Mouse (Mus musculus): Measurements from ENCODE around the gene Plod3. TPM values are rescaled to one million over a fixed set of nuclear protein-coding genes. Genes with fewer than 3 reads are reported as not detected.

The Plod3 gene
- polyA plus RNA-seq, 1 experiment: 124 TPM

DNA sequence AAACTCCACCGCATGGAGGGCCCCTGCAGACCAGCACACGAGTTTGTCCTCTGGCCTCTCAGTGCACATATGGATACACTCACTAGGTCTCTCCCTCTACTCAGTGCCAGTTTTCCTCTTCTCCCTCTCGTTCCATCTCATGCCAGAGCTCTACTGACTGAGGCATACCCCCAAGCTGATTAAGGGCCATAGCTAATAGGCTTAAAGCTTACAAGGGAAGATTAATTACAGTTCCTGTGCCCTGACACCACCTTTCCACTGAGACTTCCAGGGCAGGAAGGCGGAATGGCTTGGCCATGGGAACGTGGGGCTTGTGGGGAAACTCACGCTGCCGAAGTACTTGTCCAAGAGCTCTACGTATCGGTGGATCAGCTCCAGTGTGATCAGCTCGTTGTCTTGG is 54.6 kb downstream of the Plod3 start:
- no peak overlapping the region for H3K4me2 ChIP-seq (ENCODE audit: low read depth)
- peaks cover 11% of the 10 kb centered on the region for H3K36me3 ChIP-seq (ENCODE audit: control insufficient read depth, insufficient read depth)
- H3ac ChIP-seq (ENCODE audit: control insufficient read depth, insufficient read length): no peak overlapping the region
- no peaks in the 10 kb centered on the region for H3K27me3 ChIP-seq (ENCODE audit: control insufficient read depth, insufficient read depth, insufficient read length)
- H3K4me3 ChIP-seq: no peak overlapping the region
- TF ChIP-seq SRF (IDR thresholded peaks at IDR 0.05; ENCODE audit: control insufficient read depth, insufficient read length, low read depth) (no peak), TCF12 (IDR thresholded peaks at IDR 0.05; ENCODE audit: insufficient read depth, poor library complexity, severe bottlenecking) (no peak), CEBPB (IDR thresholded peaks at IDR 0.05; ENCODE audit: insufficient read depth, poor library complexity, severe bottlenecking) (no peak), MYOD1 (IDR thresholded peaks at IDR 0.05; ENCODE audit: control insufficient read depth in 1 of 3, insufficient read length in 2 of 3, low read depth in 2 of 3) (no peak), USF1 (IDR thresholded peaks at IDR 0.05; ENCODE audit: low read depth) (no peak), TCF3 (IDR thresholded peaks at IDR 0.05; ENCODE audit: insufficient read length, low read depth) (no peak), POLR2A (IDR thresholded peaks at IDR 0.05; ENCODE audit: insufficient read length, low read depth) (no peak), REST (IDR thresholded peaks at IDR 0.05; ENCODE audit: insufficient read depth, insufficient read length) (no peak), E2F4 (IDR thresholded peaks at IDR 0.05; ENCODE audit: insufficient read depth) (no peak), POLR2AphosphoS2 (IDR thresholded peaks at IDR 0.05; ENCODE audit: insufficient read length, low read depth) (no peak), MAX (IDR thresholded peaks at IDR 0.05; ENCODE audit: low read depth) (no peak), MYOG (IDR thresholded peaks at IDR 0.05; ENCODE audit: control insufficient read depth in 1 of 3, insufficient read depth in 1 of 3, insufficient read length in 2 of 3, low read depth in 2 of 3) (no peak)
- peaks cover 16% of the 10 kb centered on the region for H3K79me2 ChIP-seq (ENCODE audit: control insufficient read depth, insufficient read depth)

DNA sequence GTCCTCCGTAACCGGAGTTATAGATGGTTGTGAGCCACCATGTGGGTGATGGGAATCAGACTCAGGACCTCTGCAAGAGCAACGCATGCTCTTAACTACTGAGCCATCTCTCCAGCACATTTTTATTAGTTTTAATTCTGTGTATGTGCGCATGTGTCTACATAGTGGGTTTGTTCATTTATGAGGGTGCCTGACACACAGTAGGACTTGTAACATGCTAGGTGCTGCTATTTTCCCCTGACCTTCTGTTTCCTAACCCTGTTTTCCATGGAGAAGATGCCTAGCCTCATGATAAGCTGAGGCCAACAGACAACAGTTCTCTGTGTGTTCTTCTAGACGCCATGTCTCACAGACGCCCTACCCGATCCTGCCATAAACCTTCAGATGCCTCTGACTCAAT is 57.2 kb downstream of the Plod3 start:
- Histone ChIP-seq H3K36me3 (ENCODE audit: control insufficient read depth, insufficient read depth) (no peaks in the 10 kb centered on the region), H3K4me2 (ENCODE audit: low read depth) (no peak overlapping the region)
- no peak for TF ChIP-seq USF1 (IDR thresholded peaks at IDR 0.05; ENCODE audit: low read depth)
- no peak for TF ChIP-seq REST (IDR thresholded peaks at IDR 0.05; ENCODE audit: insufficient read depth, insufficient read length)
- TF ChIP-seq POLR2A (IDR thresholded peaks at IDR 0.05; ENCODE audit: insufficient read length, low read depth): no peak
- TF ChIP-seq MAX (IDR thresholded peaks at IDR 0.05; ENCODE audit: low read depth): no peak
- no peak for TF ChIP-seq SRF (IDR thresholded peaks at IDR 0.05; ENCODE audit: control insufficient read depth, insufficient read length, low read depth)
- no peak for TF ChIP-seq MYOD1 (IDR thresholded peaks at IDR 0.05; ENCODE audit: control insufficient read depth in 1 of 3, insufficient read length in 2 of 3, low read depth in 2 of 3)
- TF ChIP-seq TCF12 (IDR thresholded peaks at IDR 0.05; ENCODE audit: insufficient read depth, poor library complexity, severe bottlenecking): no peak
- TF ChIP-seq TCF3 (IDR thresholded peaks at IDR 0.05; ENCODE audit: insufficient read length, low read depth): no peak
- no peak for TF ChIP-seq POLR2AphosphoS2 (IDR thresholded peaks at IDR 0.05; ENCODE audit: insufficient read length, low read depth)
- no peak for TF ChIP-seq E2F4 (IDR thresholded peaks at IDR 0.05; ENCODE audit: insufficient read depth)
- no peak for TF ChIP-seq MYOG (IDR thresholded peaks at IDR 0.05; ENCODE audit: control insufficient read depth in 1 of 3, insufficient read depth in 1 of 3, insufficient read length in 2 of 3, low read depth in 2 of 3)
- no peak for TF ChIP-seq CEBPB (IDR thresholded peaks at IDR 0.05; ENCODE audit: insufficient read depth, poor library complexity, severe bottlenecking)

GRCm38 (mm10) chr5:137045402-137046323 is 58.8 kb downstream of the Plod3 start, which contains the start of gene Ap1s1:
TSS of gene Ap1s1 (minus strand) at chr5:137046135.
- H3K36me3 ChIP-seq (ENCODE audit: control insufficient read depth, insufficient read depth): no peaks in the 10 kb centered on the region
- H3K4me2 ChIP-seq (ENCODE audit: low read depth): peak within 1 kb of the TSS; percentile 85
- no peaks in the 10 kb centered on the region for H3K27me3 ChIP-seq (ENCODE audit: control insufficient read depth, insufficient read depth, insufficient read length)
- H3ac ChIP-seq (ENCODE audit: control insufficient read depth, insufficient read length): peak within 1 kb of the TSS; percentile 50
- H3K4me3 ChIP-seq: peak within 1 kb of the TSS; percentile 78
- TF ChIP-seq MYOG (IDR thresholded peaks at IDR 0.05; ENCODE audit: control insufficient read depth in 1 of 3, insufficient read depth in 1 of 3, insufficient read length in 2 of 3, low read depth in 2 of 3): no peak
- peak in 1 of 3 experiments; percentile 11 for TF ChIP-seq MYOD1 (IDR thresholded peaks at IDR 0.05; ENCODE audit: control insufficient read depth in 1 of 3, insufficient read length in 2 of 3, low read depth in 2 of 3)
- peak; percentile 84 for TF ChIP-seq POLR2A (IDR thresholded peaks at IDR 0.05; ENCODE audit: insufficient read length, low read depth)
- TF ChIP-seq POLR2AphosphoS2 (IDR thresholded peaks at IDR 0.05; ENCODE audit: insufficient read length, low read depth): peak; percentile 64
- TF ChIP-seq SRF (IDR thresholded peaks at IDR 0.05; ENCODE audit: control insufficient read depth, insufficient read length, low read depth): no peak
- H3K79me2 ChIP-seq (ENCODE audit: control insufficient read depth, insufficient read depth): peaks cover 16% of the 10 kb centered on the region

More for the DNA sequence above, 57.2 kb downstream of the Plod3 start:
- H3K79me2 ChIP-seq (ENCODE audit: control insufficient read depth, insufficient read depth): peaks cover 16% of the 10 kb centered on the region
- H3K4me3 ChIP-seq: no peak overlapping the region
- H3K27me3 ChIP-seq (ENCODE audit: control insufficient read depth, insufficient read depth, insufficient read length): no peaks in the 10 kb centered on the region
- H3ac ChIP-seq (ENCODE audit: control insufficient read depth, insufficient read length): no peak overlapping the region

Other genes starting within 250 kb of the Plod3 start
- gene Col26a1, start 103.8 kb upstream of the Plod3 start, polyA plus RNA-seq (2012; fragmentation: generic; extraction: Trizol): 1.00 TPM
- gene Ift22, start 78.9 kb upstream of the Plod3 start, polyA plus RNA-seq (2012; fragmentation: generic; extraction: Trizol): 19.6 TPM
- 283 TPM for gene Fis1, start 33.7 kb upstream of the Plod3 start, polyA plus RNA-seq (2012; fragmentation: generic; extraction: Trizol)
- 0.23 TPM for gene Cldn15, start 20.4 kb upstream of the Plod3 start, polyA plus RNA-seq (2012; fragmentation: generic; extraction: Trizol)
- gene Znhit1, start 1.0 kb downstream of the Plod3 start, polyA plus RNA-seq (2012; fragmentation: generic; extraction: Trizol): 97.7 TPM
- gene Vgf, start 39.4 kb downstream of the Plod3 start, polyA plus RNA-seq (2012; fragmentation: generic; extraction: Trizol): 0.04 TPM
- 172 TPM for gene Ap1s1, start 59.1 kb downstream of the Plod3 start, polyA plus RNA-seq (2012; fragmentation: generic; extraction: Trizol)
- 17.6 TPM for gene Serpine1, start 85.2 kb downstream of the Plod3 start, polyA plus RNA-seq (2012; fragmentation: generic; extraction: Trizol)
- gene Trim56, start 129.2 kb downstream of the Plod3 start, polyA plus RNA-seq (2012; fragmentation: generic; extraction: Trizol): 5.9 TPM
- gene Muc3, start 162.3 kb downstream of the Plod3 start, polyA plus RNA-seq (2012; fragmentation: generic; extraction: Trizol): not detected
- not detected for gene Muc3a, start 225.4 kb downstream of the Plod3 start, polyA plus RNA-seq (2012; fragmentation: generic; extraction: Trizol)

Measured in myocyte (in vitro differentiated cells).